Mouse (Mus musculus) heart, embryonic 10.5 days (tissue): Measurements from ENCODE around the gene Ccdc62. TPM values are rescaled to one million over a fixed set of nuclear protein-coding genes. Genes with fewer than 3 reads are reported as not detected.

Experiments used
- DNase-seq: peaks from one replicate; pipeline ENCODE4 v3.0.0-alpha.2; 2017; ENCODE audit warnings: low spot score
- H3K27ac ChIP-seq: fragments of 300-500 bp; sonication (generic); 2 replicates; pipeline ENCODE4 v1.5.1; 2016; ENCODE audit warnings: mild to moderate bottlenecking
- H3K27me3 ChIP-seq: fragments of 300-500 bp; sonication (generic); 2 replicates; pipeline ENCODE4 v1.6.1; 2016; ENCODE audit warnings: mild to moderate bottlenecking; ENCODE audit not compliant: poor library complexity, insufficient read depth, severe bottlenecking
- H3K36me3 ChIP-seq: fragments of 300-500 bp; sonication (generic); 2 replicates; pipeline ENCODE4 v1.6.1; 2016; ENCODE audit warnings: mild to moderate bottlenecking, moderate library complexity
- H3K4me1 ChIP-seq: fragments of 300-500 bp; sonication (generic); 2 replicates; pipeline ENCODE4 v1.6.1; 2016; ENCODE audit warnings: mild to moderate bottlenecking
- H3K4me3 ChIP-seq: fragments of 300-500 bp; sonication (generic); 2 replicates; pipeline ENCODE4 v1.5.1; 2016; ENCODE audit warnings: mild to moderate bottlenecking, moderate library complexity
- H3K9me3 ChIP-seq: fragments of 300-500 bp; sonication (generic); 2 replicates; pipeline ENCODE4 v1.6.1; 2016; ENCODE audit warnings: mild to moderate bottlenecking, moderate library complexity
- WGBS: fragments of 180-500 bp; shearing (Covaris S2); methylation state at CpG from one replicate; pipeline ENCODE4 v1.1.7; 2016; 5-methylcytosine and 5-hydroxymethylcytosine counted together
- polyA plus RNA-seq: library from polyadenylated mRNA; unstranded; fragments of >200 nt; fragmentation: Nextera tagmentation; extraction: Ambion mirVana; gene quantifications from 2 replicates; pipeline ENCODE4 v1.2.1, GENCODE M21; 2016

The Ccdc62 gene
- polyA plus RNA-seq, 1 experiment from 2014 or later: 5.7 TPM

GRCm38 (mm10) chr5:123952365-123953045 is 22.0 kb downstream of the Ccdc62 start:
- H3K9me3 ChIP-seq: no peaks in the 10 kb centered on the region
- no peaks in the 10 kb centered on the region for H3K36me3 ChIP-seq
- DNase-seq: no peak
- H3K4me3 ChIP-seq: no peak overlapping the region
- no peak overlapping the region for H3K27ac ChIP-seq
- no peaks in the 10 kb centered on the region for H3K27me3 ChIP-seq
- peaks cover 3% of the 10 kb centered on the region; the same call in 1 of the 2 replicates for H3K4me1 ChIP-seq
- 50% methylated on average over 5 of the region's 5 CpGs for WGBS

GRCm38 (mm10) chr5:123957213-123957612 is 26.7 kb downstream of the Ccdc62 start:
- Histone ChIP-seq H3K27me3 (no peaks in the 10 kb centered on the region), H3K4me1 (peaks cover 3% of the 10 kb centered on the region; the same call in 1 of the 2 replicates), H3K36me3 (no peaks in the 10 kb centered on the region), H3K9me3 (no peaks in the 10 kb centered on the region), H3K27ac (no peak overlapping the region), H3K4me3 (no peak overlapping the region)
- no peak for DNase-seq
- 88% methylated on average over 8 of the region's 8 CpGs for WGBS

- Histone ChIP-seq H3K9me3 (no peaks in the 10 kb centered on the region), H3K4me3 (no peak overlapping the region), H3K27ac (no peak overlapping the region), H3K27me3 (no peaks in the 10 kb centered on the region), H3K36me3 (no peaks in the 10 kb centered on the region), H3K4me1 (peaks cover 6% of the 10 kb centered on the region; the same call in 1 of the 2 replicates)
- no peak for DNase-seq
- 76% methylated on average over 3 of the region's 3 CpGs for WGBS
Measured at GRCm38 (mm10) chr5:123959018-123959417, 28.5 kb downstream of the Ccdc62 start.

- no peak overlapping the region for H3K4me3 ChIP-seq
- DNase-seq: no peak
- H3K9me3 ChIP-seq: no peaks in the 10 kb centered on the region
- 75% methylated on average over 8 of the region's 8 CpGs for WGBS
- H3K27me3 ChIP-seq: no peaks in the 10 kb centered on the region
- no peak overlapping the region for H3K27ac ChIP-seq
- H3K4me1 ChIP-seq: 0 out of 2 replicates have a peak, but pooled peaks cover 9% of the 10 kb centered on the region
- no peaks in the 10 kb centered on the region for H3K36me3 ChIP-seq
Measured at GRCm38 (mm10) chr5:123960129-123960528, 29.6 kb downstream of the Ccdc62 start.

- Histone ChIP-seq H3K4me1 (0 out of 2 replicates have a peak, but pooled peaks cover 9% of the 10 kb centered on the region), H3K27ac (no peak overlapping the region), H3K36me3 (no peaks in the 10 kb centered on the region), H3K4me3 (no peak overlapping the region), H3K27me3 (no peaks in the 10 kb centered on the region), H3K9me3 (no peaks in the 10 kb centered on the region)
- no peak for DNase-seq
- WGBS: 82% methylated on average over 12 of the region's 12 CpGs
Measured at GRCm38 (mm10) chr5:123961046-123961445, 30.6 kb downstream of the Ccdc62 start.

GRCm38 (mm10) chr5:123964208-123964607 is 33.7 kb downstream of the Ccdc62 start:
- Histone ChIP-seq H3K4me1 (0 out of 2 replicates have a peak, but pooled peaks cover 9% of the 10 kb centered on the region), H3K36me3 (no peaks in the 10 kb centered on the region)
- WGBS: 90% methylated on average over 4 of the region's 4 CpGs

GRCm38 (mm10) chr5:123966759-123967158 is 36.3 kb downstream of the Ccdc62 start:
- H3K27me3 ChIP-seq: peaks cover 13% of the 10 kb centered on the region; the same call in 1 of the 2 replicates
- DNase-seq: no peak
- H3K9me3 ChIP-seq: no peaks in the 10 kb centered on the region
- no peak overlapping the region for H3K27ac ChIP-seq
- H3K4me3 ChIP-seq: no peak overlapping the region
- WGBS: 91% methylated on average over 2 of the region's 2 CpGs
- H3K36me3 ChIP-seq: no peaks in the 10 kb centered on the region
- 0 out of 2 replicates have a peak, but pooled peaks cover 9% of the 10 kb centered on the region for H3K4me1 ChIP-seq

More at GRCm38 (mm10) chr5:123964208-123964607, 33.7 kb downstream of the Ccdc62 start:
- H3K9me3 ChIP-seq: no peaks in the 10 kb centered on the region
- no peak overlapping the region for H3K4me3 ChIP-seq
- H3K27ac ChIP-seq: no peak overlapping the region
- 0 out of 2 replicates have a peak, but pooled peaks cover 3% of the 10 kb centered on the region for H3K27me3 ChIP-seq
- DNase-seq: no peak

GRCm38 (mm10) chr5:123968468-123968867 is 38.0 kb downstream of the Ccdc62 start:
- H3K4me3 ChIP-seq: no peak overlapping the region
- no peak for DNase-seq
- H3K27me3 ChIP-seq: peaks cover 29% of the 10 kb centered on the region
- no peak overlapping the region for H3K27ac ChIP-seq
- peaks cover 14% of the 10 kb centered on the region for H3K4me1 ChIP-seq
- no peaks in the 10 kb centered on the region for H3K36me3 ChIP-seq
- 70% methylated on average over 5 of the region's 5 CpGs for WGBS
- H3K9me3 ChIP-seq: no peaks in the 10 kb centered on the region

GRCm38 (mm10) chr5:123969216-123969615 is 38.7 kb downstream of the Ccdc62 start:
- DNase-seq: no peak
- Histone ChIP-seq H3K4me1 (peaks cover 12% of the 10 kb centered on the region), H3K27ac (no peak overlapping the region), H3K4me3 (no peak overlapping the region), H3K36me3 (no peaks in the 10 kb centered on the region), H3K9me3 (no peaks in the 10 kb centered on the region), H3K27me3 (peaks cover 34% of the 10 kb centered on the region)
- 73% methylated on average over 8 of the region's 8 CpGs for WGBS

GRCm38 (mm10) chr5:123970576-123970975 is 40.1 kb downstream of the Ccdc62 start:
- H3K4me1 ChIP-seq: peaks cover 16% of the 10 kb centered on the region
- H3K4me3 ChIP-seq: no peak overlapping the region
- no peaks in the 10 kb centered on the region for H3K9me3 ChIP-seq
- 83% methylated on average over 4 of the region's 4 CpGs for WGBS
- H3K27me3 ChIP-seq: peaks cover 47% of the 10 kb centered on the region
- no peaks in the 10 kb centered on the region for H3K36me3 ChIP-seq
- no peak overlapping the region for H3K27ac ChIP-seq
- DNase-seq: no peak

GRCm38 (mm10) chr5:123972453-123972852 is 42.0 kb downstream of the Ccdc62 start:
- Histone ChIP-seq H3K27me3 (peaks cover 58% of the 10 kb centered on the region), H3K4me1 (peaks cover 29% of the 10 kb centered on the region), H3K27ac (no peak overlapping the region), H3K4me3 (no peak overlapping the region), H3K36me3 (no peaks in the 10 kb centered on the region), H3K9me3 (no peaks in the 10 kb centered on the region)
- 77% methylated on average over 6 of the region's 6 CpGs for WGBS
- DNase-seq: no peak

GRCm38 (mm10) chr5:123973299-123974178 is 43.1 kb downstream of the Ccdc62 start, which contains the start of gene Hip1r:
TSS of gene Hip1r (plus strand) at chr5:123973628.
- peaks cover 62% of the 10 kb centered on the region for H3K27me3 ChIP-seq
- H3K9me3 ChIP-seq: no peaks in the 10 kb centered on the region
- 1% methylated on average over 106 of the region's 106 CpGs for WGBS
- no peaks in the 10 kb centered on the region for H3K36me3 ChIP-seq
- peaks cover 38% of the 10 kb centered on the region for H3K4me1 ChIP-seq
- H3K27ac ChIP-seq: peak within 1 kb of the TSS; percentile 88
- peak; percentile 89 for DNase-seq
- peak within 1 kb of the TSS; percentile 85 for H3K4me3 ChIP-seq

GRCm38 (mm10) chr5:123974179-123974485 is 43.7 kb downstream of the Ccdc62 start:
- no peaks in the 10 kb centered on the region for H3K36me3 ChIP-seq

More at GRCm38 (mm10) chr5:123974179-123974485, 43.7 kb downstream of the Ccdc62 start:
- Histone ChIP-seq H3K4me1 (peaks cover 38% of the 10 kb centered on the region), H3K27ac (peak overlapping the region; percentile 88; the same call in 1 of the 2 replicates), H3K27me3 (peaks cover 60% of the 10 kb centered on the region), H3K4me3 (peak overlapping the region; percentile 85), H3K9me3 (no peaks in the 10 kb centered on the region)
- DNase-seq: no peak
- under 1% methylated on average over 14 of the region's 14 CpGs for WGBS
